In the genomic region with DNA sequence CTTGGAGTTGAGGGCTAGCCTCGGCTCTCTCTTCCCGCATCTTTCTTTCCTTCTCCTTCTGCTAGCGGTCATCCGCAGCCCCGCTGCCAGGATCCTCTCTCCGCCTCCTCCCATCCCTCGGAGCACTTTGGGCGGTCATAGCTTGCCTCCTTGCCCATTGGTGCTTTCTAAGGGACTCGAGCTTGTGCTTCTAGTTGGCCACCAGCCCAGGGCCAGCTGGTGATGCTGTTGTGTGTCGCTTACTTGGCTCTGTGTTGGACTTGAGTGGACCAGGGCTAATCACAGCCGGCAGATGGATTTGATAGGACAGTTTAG, we compare ENCODE assay signal across 8 mouse cellular contexts. TPM values are rescaled to one million over a fixed set of nuclear protein-coding genes. Genes with fewer than 3 reads are reported as not detected.
DNase-seq lines count a peak whose midpoint lies in the region; ATAC-seq lines count a peak whose summit lies in the region.

A gene (minus strand): TSS at position 85 of the 315 bp plus-strand sequence.

- WGBS in hindbrain, embryonic 11.5 days, result under 1% methylated on average over 11 of the region's 11 CpGs
- under 1% methylated on average over 7 of the region's 11 CpGs for whole genome bisulfite sequencing in lung, embryonic 16.5 days

- H3K4me2 ChIP-seq in hindbrain, embryonic 11.5 days (replicated peaks; ENCODE audit: low read depth, low read length), result peak within 1 kb of the TSS; percentile 70
- peak within 1 kb of the TSS; percentile 72 for H3K4me2 ChIP-seq in lung, embryonic 16.5 days (ENCODE audit: low read depth, low read length)

- ATAC-seq in hindbrain, embryonic 11.5 days (ENCODE audit: low FRiP score), result peak; percentile 44; the same call in 1 of the 2 replicates
- peak; percentile 71 for ATAC-seq in lung, embryonic 16.5 days (ENCODE audit: low read depth)

- H3K36me3 ChIP-seq in hindbrain, embryonic 11.5 days (ENCODE audit: control insufficient read depth, insufficient read depth, low read length), result peaks cover 9% of the 10 kb centered on the region
- H3K36me3 ChIP-seq in lung, embryonic 16.5 days (ENCODE audit: control insufficient read depth, insufficient read depth, low read length), result peaks cover 23% of the 10 kb centered on the region

- H3K27ac ChIP-seq in hindbrain, embryonic 11.5 days (ENCODE audit: low read depth, low read length), result peak within 1 kb of the TSS; percentile 45
- H3K27ac ChIP-seq in lung, embryonic 16.5 days (ENCODE audit: low read length), result peak within 1 kb of the TSS; percentile 84

- H3K27me3 ChIP-seq in hindbrain, embryonic 11.5 days (ENCODE audit: control insufficient read depth, insufficient read depth, low read length), result no peaks in the 10 kb centered on the region
- no peaks in the 10 kb centered on the region for H3K27me3 ChIP-seq in lung, embryonic 16.5 days (ENCODE audit: control insufficient read depth, insufficient read depth, low read depth, low read length)

- DNase-seq in kidney, adult 11 months, result peak; percentile 75
- DNase-seq in kidney, adult 18-20 months, result no peak
- DNase-seq in cerebellum, postnatal 25 days, result peak; percentile 86 to 92
- DNase-seq in frontal cortex, postnatal 10 days (ENCODE audit: low spot score in 2 of 2), result peak; percentile 62 to 79
- DNase-seq in hindbrain, embryonic 11.5 days (ENCODE audit: low spot score), result peak; percentile 66
- DNase-seq in layer of hippocampus, postnatal 10 days (ENCODE audit: low spot score in 2 of 2), result peak; percentile 70 to 79
- peak; percentile 57 for DNase-seq in ovary, postnatal 14 days (ENCODE audit: low spot score)

- no peaks in the 10 kb centered on the region for H3K9me3 ChIP-seq in hindbrain, embryonic 11.5 days (ENCODE audit: control insufficient read depth, low read length)
- H3K9me3 ChIP-seq in lung, embryonic 16.5 days (ENCODE audit: control insufficient read depth, low read length), result no peaks in the 10 kb centered on the region; the same call in 1 of the 2 replicates

- H3K4me1 ChIP-seq in hindbrain, embryonic 11.5 days (replicated peaks; ENCODE audit: control insufficient read depth, insufficient read depth, low read length), result no peaks in the 10 kb centered on the region
- H3K4me1 ChIP-seq in lung, embryonic 16.5 days (replicated peaks; ENCODE audit: control insufficient read depth, insufficient read depth, low read length), result peaks cover 5% of the 10 kb centered on the region; the same call in 1 of the 2 replicates

- H3K9ac ChIP-seq in hindbrain, embryonic 11.5 days (ENCODE audit: low read depth, low read length), result peak within 1 kb of the TSS; percentile 83
- peak within 1 kb of the TSS; percentile 76 for H3K9ac ChIP-seq in lung, embryonic 16.5 days (ENCODE audit: low read length)

- peak within 1 kb of the TSS; percentile 66 for H3K4me3 ChIP-seq in hindbrain, embryonic 11.5 days (ENCODE audit: low read depth, low read length)
- peak within 1 kb of the TSS; percentile 79 for H3K4me3 ChIP-seq in lung, embryonic 16.5 days (ENCODE audit: low read length)

RNA-seq across cellular contexts. Expression of the gene that starts here (rescaled TPM):
- polyA plus RNA-seq in hindbrain, embryonic 11.5 days (2014; fragmentation: Nextera tagmentation; extraction: Ambion mirVana), result 50.3 and 54.5 TPM in 2 replicates
- total RNA-seq in layer of hippocampus, postnatal 10 days (2021), result 10 to 100 TPM; 31.5 to 32.6 TPM
- polyA plus RNA-seq in lung, embryonic 16.5 days (2015; fragmentation: Nextera tagmentation; extraction: Ambion mirVana), result 56.3 and 56.9 TPM in 2 replicates
